Mouse (Mus musculus): Measurements from ENCODE around the gene Adgrl2. TPM values are rescaled to one million over a fixed set of nuclear protein-coding genes. Genes with fewer than 3 reads are reported as not detected.

The Adgrl2 gene
- total and polyA plus RNA-seq, 2 experiments from 2014 or later, result 26.6 to 32.7 TPM

- Histone ChIP-seq H3K27ac (ENCODE audit: low read depth) (no peak overlapping the region), H3K4me2 (ENCODE audit: low read depth, low read length) (no peak overlapping the region), H3K9ac (replicated peaks; ENCODE audit: low read depth, low read length) (no peak overlapping the region), H3K4me3 (ENCODE audit: low read depth, low read length) (no peak overlapping the region), H3K27me3 (ENCODE audit: control insufficient read depth, insufficient read depth, low read length) (no peaks in the 10 kb centered on the region), H3K36me3 (replicated peaks; ENCODE audit: control insufficient read depth, insufficient read depth, low read length) (peaks cover 87% of the 10 kb centered on the region), H3K9me3 (replicated peaks; ENCODE audit: control insufficient read depth, low read length) (no peaks in the 10 kb centered on the region), H3K4me1 (ENCODE audit: control insufficient read depth, insufficient read depth) (no peaks in the 10 kb centered on the region)
- ATAC-seq (ENCODE audit: insufficient read depth, low read depth) (no peak), DNase-seq (ENCODE audit: low spot score) (no peak)
- TF ChIP-seq CTCF (IDR thresholded peaks at IDR 0.05; ENCODE audit: low read depth), result no peak
- no peak for TF ChIP-seq EP300 (IDR thresholded peaks at IDR 0.05; ENCODE audit: low read depth)
- 91% methylated on average over 33 of the region's 33 CpGs for WGBS
These were observed 170.9 kb downstream of the Adgrl2 start for GRCm38 (mm10) chr3:148819323-148820046.

GRCm38 (mm10) chr3:148818414-148819105, 171.8 kb downstream of the Adgrl2 start:
- DNase-seq (ENCODE audit: low spot score) (no peak), ATAC-seq (ENCODE audit: insufficient read depth, low read depth) (no peak)
- Histone ChIP-seq H3K27ac (ENCODE audit: low read depth) (no peak overlapping the region), H3K36me3 (replicated peaks; ENCODE audit: control insufficient read depth, insufficient read depth, low read length) (peaks cover 78% of the 10 kb centered on the region), H3K9ac (replicated peaks; ENCODE audit: low read depth, low read length) (no peak overlapping the region), H3K4me2 (ENCODE audit: low read depth, low read length) (no peak overlapping the region), H3K4me3 (ENCODE audit: low read depth, low read length) (no peak overlapping the region), H3K4me1 (ENCODE audit: control insufficient read depth, insufficient read depth) (no peaks in the 10 kb centered on the region), H3K9me3 (replicated peaks; ENCODE audit: control insufficient read depth, low read length) (no peaks in the 10 kb centered on the region), H3K27me3 (ENCODE audit: control insufficient read depth, insufficient read depth, low read length) (no peaks in the 10 kb centered on the region)
- no peak for TF ChIP-seq CTCF (IDR thresholded peaks at IDR 0.05; ENCODE audit: low read depth)
- no peak for TF ChIP-seq EP300 (IDR thresholded peaks at IDR 0.05; ENCODE audit: low read depth)
- 83% methylated on average over 6 of the region's 6 CpGs for WGBS

- 97% methylated on average over 25 of the region's 25 CpGs for WGBS
- ATAC-seq (ENCODE audit: insufficient read depth, low read depth), result no peak
- Histone ChIP-seq H3K36me3 (replicated peaks; ENCODE audit: control insufficient read depth, insufficient read depth, low read length) (peaks cover 67% of the 10 kb centered on the region), H3K27me3 (ENCODE audit: control insufficient read depth, insufficient read depth, low read length) (no peaks in the 10 kb centered on the region), H3K4me2 (ENCODE audit: low read depth, low read length) (no peak overlapping the region), H3K9ac (replicated peaks; ENCODE audit: low read depth, low read length) (no peak overlapping the region), H3K4me3 (ENCODE audit: low read depth, low read length) (no peak overlapping the region), H3K4me1 (ENCODE audit: control insufficient read depth, insufficient read depth) (no peaks in the 10 kb centered on the region), H3K27ac (ENCODE audit: low read depth) (no peak overlapping the region), H3K9me3 (replicated peaks; ENCODE audit: control insufficient read depth, low read length) (no peaks in the 10 kb centered on the region)
- no peak for DNase-seq (ENCODE audit: low spot score)
- TF ChIP-seq EP300 (IDR thresholded peaks at IDR 0.05; ENCODE audit: low read depth) (no peak), CTCF (IDR thresholded peaks at IDR 0.05; ENCODE audit: low read depth) (no peak)
These were observed 172.9 kb downstream of the Adgrl2 start for GRCm38 (mm10) chr3:148817491-148817890.

GRCm38 (mm10) chr3:148813121-148813520, 177.2 kb downstream of the Adgrl2 start:
- ATAC-seq (ENCODE audit: insufficient read depth, low read depth) (no peak), DNase-seq (ENCODE audit: low spot score) (no peak)
- Histone ChIP-seq H3K27me3 (ENCODE audit: control insufficient read depth, insufficient read depth, low read length) (no peaks in the 10 kb centered on the region), H3K9me3 (replicated peaks; ENCODE audit: control insufficient read depth, low read length) (no peaks in the 10 kb centered on the region), H3K9ac (replicated peaks; ENCODE audit: low read depth, low read length) (no peak overlapping the region), H3K4me3 (ENCODE audit: low read depth, low read length) (no peak overlapping the region), H3K27ac (ENCODE audit: low read depth) (no peak overlapping the region), H3K36me3 (replicated peaks; ENCODE audit: control insufficient read depth, insufficient read depth, low read length) (peaks cover 26% of the 10 kb centered on the region), H3K4me2 (ENCODE audit: low read depth, low read length) (no peak overlapping the region), H3K4me1 (ENCODE audit: control insufficient read depth, insufficient read depth) (no peaks in the 10 kb centered on the region)
- 68% methylated on average over 6 of the region's 6 CpGs for WGBS
- TF ChIP-seq EP300 (IDR thresholded peaks at IDR 0.05; ENCODE audit: low read depth) (no peak), CTCF (IDR thresholded peaks at IDR 0.05; ENCODE audit: low read depth) (no peak)

- H3K4me3 ChIP-seq (ENCODE audit: low read depth, low read length), result no peak overlapping the region
- WGBS, result 64% methylated on average over 1 of the region's 1 CpGs
These were observed 178.3 kb downstream of the Adgrl2 start for GRCm38 (mm10) chr3:148812059-148812458.

More at GRCm38 (mm10) chr3:148812059-148812458, 178.3 kb downstream of the Adgrl2 start:
- H3K36me3 ChIP-seq (replicated peaks; ENCODE audit: control insufficient read depth, insufficient read depth, low read length), result peaks cover 16% of the 10 kb centered on the region
- no peaks in the 10 kb centered on the region for H3K9me3 ChIP-seq (replicated peaks; ENCODE audit: control insufficient read depth, low read length)
- no peaks in the 10 kb centered on the region for H3K4me1 ChIP-seq (ENCODE audit: control insufficient read depth, insufficient read depth)
- H3K27ac ChIP-seq (ENCODE audit: low read depth), result no peak overlapping the region
- DNase-seq (ENCODE audit: low spot score) (no peak), ATAC-seq (ENCODE audit: insufficient read depth, low read depth) (no peak)
- H3K9ac ChIP-seq (replicated peaks; ENCODE audit: low read depth, low read length), result no peak overlapping the region
- no peaks in the 10 kb centered on the region for H3K27me3 ChIP-seq (ENCODE audit: control insufficient read depth, insufficient read depth, low read length)
- TF ChIP-seq CTCF (IDR thresholded peaks at IDR 0.05; ENCODE audit: low read depth) (no peak), EP300 (IDR thresholded peaks at IDR 0.05; ENCODE audit: low read depth) (no peak)
- H3K4me2 ChIP-seq (ENCODE audit: low read depth, low read length), result no peak overlapping the region
